Mouse (Mus musculus): ENCODE measurements around the gene Pbx4. TPM values are rescaled to one million over a fixed set of nuclear protein-coding genes. Genes with fewer than 3 reads are reported as not detected.

Pbx4 gene
- polyA plus RNA-seq, 2 experiments: 6.6 to 6.8 TPM

- peaks cover 29% of the 10 kb centered on the region for H3K36me3 ChIP-seq (ENCODE audit: control insufficient read depth, insufficient read depth, low read length)
- ATAC-seq (ENCODE audit: low FRiP score, low read depth) (peak; percentile 64), DNase-seq (ENCODE audit: low spot score) (no peak)
- peak overlapping the region; percentile 66 for H3K4me2 ChIP-seq (replicated peaks; ENCODE audit: low read depth, low read length, severe bottlenecking)
- H3K9me3 ChIP-seq (ENCODE audit: control insufficient read depth, low read length): no peaks in the 10 kb centered on the region
- under 1% methylated on average over 18 of the region's 48 CpGs for WGBS
- no peak for TF ChIP-seq POLR2A (IDR thresholded peaks at IDR 0.05; ENCODE audit: borderline replicate concordance, extremely low read depth, insufficient read depth, insufficient read length)
- no peaks in the 10 kb centered on the region for H3K27me3 ChIP-seq (ENCODE audit: control insufficient read depth, insufficient read depth, low read length)
- H3K9ac ChIP-seq (ENCODE audit: low read depth, low read length, severe bottlenecking): peak overlapping the region; percentile 92
- H3K4me3 ChIP-seq (replicated peaks; ENCODE audit: low read length): peak overlapping the region; percentile 99
- H3K27ac ChIP-seq (replicated peaks; ENCODE audit: low read depth, low read length): peak overlapping the region; percentile 71
- H3K4me1 ChIP-seq (ENCODE audit: control insufficient read depth, insufficient read depth, low read length): peaks cover 16% of the 10 kb centered on the region
Observed at GRCm38 (mm10) chr8:69791415-69792068, 40.7 kb upstream of the Pbx4 start.

DNA sequence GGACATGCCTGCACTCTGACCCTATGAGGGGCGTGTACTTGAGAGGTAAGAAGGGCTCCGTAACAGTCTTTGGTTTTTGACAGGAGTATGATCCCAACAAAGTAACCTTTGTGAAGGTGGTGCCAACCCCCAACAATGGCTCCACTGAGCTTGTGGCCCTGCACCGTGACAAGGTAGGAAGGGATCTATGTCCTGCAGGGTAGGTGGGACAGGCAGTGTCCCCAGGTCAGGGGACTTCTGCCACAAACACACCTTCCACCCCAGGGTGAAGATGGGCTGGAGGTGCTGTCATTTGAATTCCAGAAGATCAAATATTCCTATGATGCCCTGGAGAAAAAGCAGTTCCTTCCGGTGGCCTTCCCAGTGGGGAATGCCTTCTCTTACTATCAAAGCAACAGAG, 38.6 kb upstream of the Pbx4 start:
- ATAC-seq (ENCODE audit: low FRiP score, low read depth) (no peak), DNase-seq (ENCODE audit: low spot score) (no peak)
- no peak overlapping the region for H3K9ac ChIP-seq (ENCODE audit: low read depth, low read length, severe bottlenecking)
- peaks cover 16% of the 10 kb centered on the region for H3K4me1 ChIP-seq (ENCODE audit: control insufficient read depth, insufficient read depth, low read length)
- H3K27ac ChIP-seq (replicated peaks; ENCODE audit: low read depth, low read length): no peak overlapping the region
- no peak overlapping the region for H3K4me2 ChIP-seq (replicated peaks; ENCODE audit: low read depth, low read length, severe bottlenecking)
- H3K9me3 ChIP-seq (ENCODE audit: control insufficient read depth, low read length): no peaks in the 10 kb centered on the region
- WGBS: 96% methylated on average over 4 of the region's 4 CpGs
- no peak for TF ChIP-seq POLR2A (IDR thresholded peaks at IDR 0.05; ENCODE audit: borderline replicate concordance, extremely low read depth, insufficient read depth, insufficient read length)
- no peak overlapping the region for H3K4me3 ChIP-seq (replicated peaks; ENCODE audit: low read length)
- no peaks in the 10 kb centered on the region for H3K27me3 ChIP-seq (ENCODE audit: control insufficient read depth, insufficient read depth, low read length)
- H3K36me3 ChIP-seq (ENCODE audit: control insufficient read depth, insufficient read depth, low read length): peaks cover 51% of the 10 kb centered on the region

DNA sequence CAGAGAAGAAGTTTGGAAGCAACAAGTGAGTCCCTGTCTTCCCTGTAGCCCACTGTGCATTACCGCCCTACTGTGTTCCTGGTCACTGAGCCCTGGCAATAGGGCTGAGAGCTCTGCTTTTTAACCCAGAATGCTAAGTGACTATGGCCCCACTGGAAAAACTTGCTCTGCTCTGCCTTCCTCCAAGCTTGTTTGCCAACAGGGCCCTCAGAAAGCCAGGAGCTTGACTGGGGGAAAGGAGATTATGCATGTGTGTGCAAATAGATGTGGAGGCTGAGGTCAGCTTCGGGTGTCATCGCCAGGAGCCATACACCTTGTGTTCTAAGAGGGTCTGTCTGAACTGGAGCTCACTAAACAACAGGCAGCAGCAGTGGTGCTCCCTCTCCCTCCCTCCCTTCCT, 38.2 kb upstream of the Pbx4 start:
- Histone ChIP-seq H3K27me3 (ENCODE audit: control insufficient read depth, insufficient read depth, low read length) (no peaks in the 10 kb centered on the region), H3K9ac (ENCODE audit: low read depth, low read length, severe bottlenecking) (no peak overlapping the region), H3K4me2 (replicated peaks; ENCODE audit: low read depth, low read length, severe bottlenecking) (no peak overlapping the region), H3K9me3 (ENCODE audit: control insufficient read depth, low read length) (no peaks in the 10 kb centered on the region), H3K4me1 (ENCODE audit: control insufficient read depth, insufficient read depth, low read length) (peaks cover 16% of the 10 kb centered on the region), H3K36me3 (ENCODE audit: control insufficient read depth, insufficient read depth, low read length) (peaks cover 55% of the 10 kb centered on the region), H3K4me3 (replicated peaks; ENCODE audit: low read length) (no peak overlapping the region), H3K27ac (replicated peaks; ENCODE audit: low read depth, low read length) (no peak overlapping the region)
- no peak for TF ChIP-seq POLR2A (IDR thresholded peaks at IDR 0.05; ENCODE audit: borderline replicate concordance, extremely low read depth, insufficient read depth, insufficient read length)
- no peak for DNase-seq (ENCODE audit: low spot score)
- ATAC-seq (ENCODE audit: low FRiP score, low read depth): no peak
- WGBS: 94% methylated on average over 3 of the region's 3 CpGs

DNA sequence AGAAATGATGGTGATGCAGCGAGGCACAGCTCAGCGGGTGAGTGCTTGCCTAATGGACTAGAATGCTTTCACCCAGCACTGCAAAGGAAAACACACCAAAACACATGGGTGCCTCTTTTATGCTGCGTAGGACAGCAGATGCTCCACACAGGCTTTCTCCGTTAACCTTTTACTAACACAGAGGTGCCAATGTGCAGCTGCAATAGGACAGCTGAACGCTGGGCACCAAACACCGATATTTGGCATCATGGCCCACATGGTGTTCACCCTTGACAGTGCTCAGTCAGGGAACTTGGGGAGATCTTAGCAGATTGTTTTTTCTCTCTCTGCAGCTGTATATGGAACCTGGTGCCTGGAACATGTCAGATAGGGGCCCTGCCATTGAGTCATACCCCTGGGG, 37.4 kb upstream of the Pbx4 start:
- TF ChIP-seq POLR2A (IDR thresholded peaks at IDR 0.05; ENCODE audit: borderline replicate concordance, extremely low read depth, insufficient read depth, insufficient read length): no peak
- H3K4me3 ChIP-seq (replicated peaks; ENCODE audit: low read length): no peak overlapping the region
- H3K9me3 ChIP-seq (ENCODE audit: control insufficient read depth, low read length): no peaks in the 10 kb centered on the region
- ATAC-seq (ENCODE audit: low FRiP score, low read depth) (no peak), DNase-seq (ENCODE audit: low spot score) (no peak)
- WGBS: 94% methylated on average over 6 of the region's 6 CpGs
- peaks cover 16% of the 10 kb centered on the region for H3K4me1 ChIP-seq (ENCODE audit: control insufficient read depth, insufficient read depth, low read length)
- H3K36me3 ChIP-seq (ENCODE audit: control insufficient read depth, insufficient read depth, low read length): peaks cover 63% of the 10 kb centered on the region
- H3K9ac ChIP-seq (ENCODE audit: low read depth, low read length, severe bottlenecking): no peak overlapping the region
- H3K27ac ChIP-seq (replicated peaks; ENCODE audit: low read depth, low read length): no peak overlapping the region
- no peak overlapping the region for H3K4me2 ChIP-seq (replicated peaks; ENCODE audit: low read depth, low read length, severe bottlenecking)
- no peaks in the 10 kb centered on the region for H3K27me3 ChIP-seq (ENCODE audit: control insufficient read depth, insufficient read depth, low read length)

- TF ChIP-seq POLR2A (IDR thresholded peaks at IDR 0.05; ENCODE audit: borderline replicate concordance, extremely low read depth, insufficient read depth, insufficient read length): no peak
- Histone ChIP-seq H3K4me3 (replicated peaks; ENCODE audit: low read length) (no peak overlapping the region), H3K9me3 (ENCODE audit: control insufficient read depth, low read length) (no peaks in the 10 kb centered on the region), H3K36me3 (ENCODE audit: control insufficient read depth, insufficient read depth, low read length) (peaks cover 81% of the 10 kb centered on the region), H3K27me3 (ENCODE audit: control insufficient read depth, insufficient read depth, low read length) (no peaks in the 10 kb centered on the region), H3K4me1 (ENCODE audit: control insufficient read depth, insufficient read depth, low read length) (peaks cover 10% of the 10 kb centered on the region), H3K9ac (ENCODE audit: low read depth, low read length, severe bottlenecking) (no peak overlapping the region), H3K4me2 (replicated peaks; ENCODE audit: low read depth, low read length, severe bottlenecking) (no peak overlapping the region), H3K27ac (replicated peaks; ENCODE audit: low read depth, low read length) (no peak overlapping the region)
- 96% methylated on average over 16 of the region's 16 CpGs for WGBS
- DNase-seq (ENCODE audit: low spot score) (no peak), ATAC-seq (ENCODE audit: low FRiP score, low read depth) (no peak)
Observed at GRCm38 (mm10) chr8:69796721-69797345, 35.5 kb upstream of the Pbx4 start.

Measured in limb, embryonic 14.5 days (tissue).